Mouse (Mus musculus) G1E-ER4 (cell line): Measurements from ENCODE around the gene Myo1c. TPM values are rescaled to one million over a fixed set of nuclear protein-coding genes. Genes with fewer than 3 reads are reported as not detected.

Experiments
- GATA1 ChIP-seq: IDR thresholded peaks from one replicate; pipeline ENCODE4 v1.8.0; 2012; ENCODE audit warnings: low read length, inconsistent platforms
- polyA plus RNA-seq: library from polyadenylated mRNA; stranded (reverse); fragments of >175 nt; gene quantifications from 2 replicates; pipeline ENCODE4 v1.2.3, GENCODE M21; 2012

The Myo1c gene
- 32.6 and 47.1 TPM in 2 replicates for polyA plus RNA-seq

- TF ChIP-seq GATA1 = no peak
Measured at GRCm38 (mm10) chr11:75650311-75650710, at the start of gene Myo1c. TSS of gene Myo1c (plus strand) at chr11:75650504.

DNA sequence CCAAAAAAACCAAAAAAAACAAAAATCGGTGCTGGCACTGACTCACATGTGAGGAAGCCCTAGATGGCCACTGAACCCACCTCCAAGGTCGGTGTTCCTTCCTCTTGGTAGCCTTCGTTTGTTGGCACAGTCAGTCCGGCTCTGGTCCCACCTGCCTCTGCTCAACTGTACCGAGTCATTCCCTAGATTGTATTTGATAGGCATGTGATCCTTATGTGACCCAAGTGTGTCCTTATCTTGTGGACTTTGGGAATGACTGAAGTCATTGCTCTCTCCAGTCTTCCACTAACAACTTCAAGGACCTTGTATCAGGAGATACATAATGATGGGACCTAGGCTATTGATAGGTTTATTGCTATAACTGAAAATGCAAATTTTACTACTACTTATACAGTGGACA lies 45.5 kb upstream of the Myo1c start:
- TF ChIP-seq GATA1 = no peak

GRCm38 (mm10) chr11:75605318-75605717 lies 45.0 kb upstream of the Myo1c start:
- no peak for TF ChIP-seq GATA1

DNA sequence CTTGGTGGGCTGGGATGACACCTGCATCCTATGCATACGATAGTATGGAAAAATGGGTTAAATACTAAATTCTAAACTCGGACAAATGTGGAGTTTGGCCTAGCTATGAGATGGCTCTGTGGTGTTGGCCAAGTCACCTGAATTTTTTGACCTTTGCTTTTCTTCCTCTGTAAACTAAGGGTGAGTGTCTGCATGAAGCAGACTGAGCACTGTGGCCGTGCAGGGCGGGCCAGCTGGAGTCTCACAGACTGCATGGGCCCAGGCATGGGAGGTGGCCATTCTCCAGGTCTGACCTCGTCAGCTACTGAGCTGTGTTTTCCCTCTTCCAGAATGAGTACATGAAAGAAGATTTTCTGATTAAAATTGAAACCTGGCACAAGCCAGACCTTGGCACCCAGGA lies 41.5 kb upstream of the Myo1c start:
- TF ChIP-seq GATA1 = no peak

DNA sequence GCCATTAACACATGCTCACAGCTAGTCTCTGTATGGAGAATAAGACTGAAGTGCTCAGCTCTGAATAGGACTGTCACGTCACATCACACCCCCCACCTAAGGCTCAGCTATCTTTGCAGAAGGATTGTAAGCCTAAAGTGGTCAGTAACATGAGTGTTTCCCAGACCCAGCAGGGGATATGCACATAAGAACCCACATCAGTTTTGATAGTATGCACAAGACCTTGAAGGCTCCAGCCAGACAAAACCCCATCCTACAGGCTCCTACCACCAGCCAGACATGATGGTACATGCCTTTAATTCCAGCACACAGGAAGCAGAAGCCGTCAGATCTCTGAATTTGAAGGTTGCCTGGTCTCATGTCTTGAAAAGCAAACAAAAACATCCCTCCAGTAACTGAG lies 40.3 kb upstream of the Myo1c start:
- no peak for TF ChIP-seq GATA1

DNA sequence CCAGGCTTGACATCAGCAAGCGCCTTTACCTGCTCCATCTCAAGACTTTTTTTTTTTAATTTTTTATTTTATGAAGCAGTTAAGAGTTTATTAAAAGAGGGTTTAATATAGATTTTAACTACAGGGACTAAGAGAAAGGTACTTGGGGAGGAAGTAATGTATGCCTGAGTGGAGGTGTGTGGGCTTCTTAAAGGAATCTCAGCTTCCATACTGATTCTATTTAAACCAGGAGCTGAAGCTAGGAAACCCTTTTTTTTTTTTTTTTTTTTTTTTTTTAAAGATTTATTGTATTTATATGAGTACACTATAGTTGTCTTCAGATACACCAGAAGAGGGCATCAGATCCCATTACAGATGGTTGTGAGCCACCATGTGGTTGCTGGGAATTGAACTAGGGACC lies 35.5 kb upstream of the Myo1c start:
- TF ChIP-seq GATA1 = no peak

DNA sequence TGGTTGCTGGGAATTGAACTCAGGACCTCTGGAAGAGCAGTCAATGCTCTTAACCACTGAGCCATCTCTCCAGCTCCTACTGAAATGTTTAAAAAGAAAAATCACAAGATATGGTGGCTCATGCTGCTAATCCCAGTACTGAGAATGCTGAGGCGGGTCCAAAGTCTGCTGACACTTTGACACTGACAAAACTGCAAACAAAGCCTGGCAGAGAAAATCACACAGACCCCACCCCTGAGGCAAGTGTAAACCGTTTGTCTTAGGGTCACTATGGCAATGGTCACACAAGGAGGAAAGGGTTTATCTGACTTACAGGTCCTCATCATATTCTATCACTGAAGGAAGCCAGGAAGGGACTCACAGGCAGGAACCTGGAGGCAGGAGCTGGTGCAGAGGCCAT lies 34.7 kb upstream of the Myo1c start:
- no peak for TF ChIP-seq GATA1

- no peak for TF ChIP-seq GATA1
Measured at GRCm38 (mm10) chr11:75619133-75619532, 31.2 kb upstream of the Myo1c start.

- TF ChIP-seq GATA1 = no peak
Measured at GRCm38 (mm10) chr11:75620136-75620780, 30.0 kb upstream of the Myo1c start.

DNA sequence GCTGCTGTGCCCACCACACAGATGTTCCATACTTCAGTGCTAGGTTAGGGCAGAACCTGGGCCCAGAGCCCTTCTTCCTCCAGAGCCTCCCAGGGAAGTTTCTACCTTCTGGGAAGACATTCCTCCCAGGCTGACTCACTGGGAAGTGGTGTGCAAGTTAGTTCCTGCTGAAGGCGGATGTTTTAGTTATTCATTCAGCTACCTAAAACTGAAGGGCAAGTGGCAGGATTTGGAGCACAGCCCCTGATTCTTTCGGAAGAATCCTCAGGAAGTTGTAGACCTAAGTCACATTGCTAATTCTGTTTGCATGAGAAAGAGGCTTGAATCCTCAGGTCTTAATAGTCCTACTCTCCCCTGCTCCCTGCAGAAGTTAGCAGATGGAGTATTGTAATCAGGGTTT lies 28.9 kb upstream of the Myo1c start:
- TF ChIP-seq GATA1 = no peak

- no peak for TF ChIP-seq GATA1
Measured at GRCm38 (mm10) chr11:75622588-75623329, 27.5 kb upstream of the Myo1c start.

- TF ChIP-seq GATA1 = no peak
Measured at GRCm38 (mm10) chr11:75624102-75624554, 26.2 kb upstream of the Myo1c start.

DNA sequence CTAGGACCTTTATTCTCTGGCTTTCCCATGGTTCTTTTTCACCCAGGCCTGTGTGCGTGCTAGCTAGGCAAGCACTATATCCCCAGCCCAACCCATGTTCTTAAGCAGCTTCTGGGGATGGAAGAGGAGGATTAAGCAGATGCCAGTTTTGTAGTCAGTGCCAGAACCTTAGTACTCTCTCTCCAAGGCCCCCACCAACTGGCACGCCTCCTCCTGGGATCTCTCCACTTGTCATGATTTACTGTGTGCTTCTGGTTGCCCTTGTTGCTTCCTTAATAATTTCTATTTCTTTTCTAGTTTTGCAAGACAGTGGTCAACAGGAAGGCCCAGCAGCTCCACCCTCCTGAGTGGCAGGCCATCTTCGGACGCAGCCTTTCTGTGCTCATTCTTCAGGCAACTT lies 24.5 kb upstream of the Myo1c start:
- no peak for TF ChIP-seq GATA1

DNA sequence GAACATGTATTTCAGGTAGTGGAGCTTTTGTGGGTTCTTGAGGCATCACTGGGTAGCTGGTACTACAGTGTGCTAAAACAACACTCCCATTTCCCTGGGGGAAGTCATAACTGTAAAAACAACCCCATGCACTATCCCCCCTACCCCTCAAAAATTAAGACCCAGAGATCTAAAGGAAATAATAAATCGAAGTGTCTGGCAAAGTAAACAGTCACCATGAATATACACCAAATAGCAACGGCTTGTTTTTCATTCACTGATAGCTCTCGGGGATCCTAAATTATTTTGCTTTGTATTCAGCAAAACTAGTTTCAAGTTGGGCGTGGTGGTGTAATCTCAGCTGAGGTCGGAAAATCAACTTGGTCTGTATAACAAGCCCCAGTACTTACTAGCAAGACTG lies 20.2 kb upstream of the Myo1c start:
- TF ChIP-seq GATA1 = no peak

GRCm38 (mm10) chr11:75630645-75631229 lies 19.6 kb upstream of the Myo1c start, which contains the start of gene Inpp5k:
TSS of gene Inpp5k (plus strand) at chr11:75630988.
- TF ChIP-seq GATA1 = no peak

GRCm38 (mm10) chr11:75631561-75632225 lies 18.6 kb upstream of the Myo1c start:
- no peak for TF ChIP-seq GATA1

DNA sequence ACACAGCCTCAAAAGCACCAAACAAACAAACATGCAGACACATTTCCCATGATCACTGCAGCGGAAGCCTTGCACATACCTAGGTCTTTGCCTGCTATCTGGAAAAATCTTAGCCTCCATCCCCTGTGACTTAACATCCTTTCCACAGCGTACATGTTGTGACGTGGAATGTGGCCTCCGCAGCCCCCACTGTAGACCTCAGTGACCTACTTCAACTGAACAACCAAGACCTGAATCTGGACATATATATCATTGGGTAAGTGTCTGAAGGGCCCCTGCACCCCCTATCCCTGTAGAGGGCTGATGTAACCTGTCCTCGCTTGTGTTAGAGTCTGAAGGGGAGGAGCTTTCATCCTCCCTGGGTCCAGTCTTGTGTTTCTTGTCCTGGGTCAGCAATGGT lies 17.4 kb upstream of the Myo1c start:
- TF ChIP-seq GATA1 = no peak
